Mouse (Mus musculus) cortical plate, adult 2 months (tissue): ENCODE results near the gene Reep3. TPM values are rescaled to one million over a fixed set of nuclear protein-coding genes. Genes with fewer than 3 reads are reported as not detected.

ENCODE experiments used
- H3K27ac ChIP-seq: fragments of 200-500 bp; 2 replicates; pipeline ENCODE4 v1.5.1; 2012; ENCODE audit warnings: low read length, control low read depth, inconsistent platforms; ENCODE audit not compliant: insufficient read depth
- H3K4me1 ChIP-seq: fragments of 200-500 bp; 2 replicates; pipeline ENCODE4 v1.6.1; 2011; ENCODE audit warnings: low read length; ENCODE audit not compliant: control insufficient read depth, insufficient read depth
- H3K4me3 ChIP-seq: fragments of 200-500 bp; 2 replicates; pipeline ENCODE4 v1.5.1; 2011; ENCODE audit warnings: mild to moderate bottlenecking, low read length, control low read depth; ENCODE audit not compliant: insufficient read depth
- CTCF ChIP-seq: fragments of 200-500 bp; IDR thresholded peaks from 2 replicates; pipeline ENCODE4 v1.5.1; 2011; ENCODE audit warnings: mild to moderate bottlenecking, control low read depth, low read length; ENCODE audit not compliant: insufficient read depth; ENCODE audit errors: extremely low read depth
- POLR2A ChIP-seq: fragments of 200-500 bp; IDR thresholded peaks from 2 replicates; pipeline ENCODE4 v1.6.1; 2011; ENCODE audit warnings: mild to moderate bottlenecking, low read length, control low read depth; ENCODE audit not compliant: insufficient read depth; ENCODE audit errors: extremely low read depth
- polyA plus RNA-seq: library from polyadenylated mRNA; depleted of rRNA; stranded (reverse); fragments of >200 nt; gene quantifications from 2 replicates; pipeline ENCODE4 v1.2.3, GENCODE M21; 2012; rRNA removed

Reep3 gene
- polyA plus RNA-seq, 1 experiment, result 26.4 TPM

- Histone ChIP-seq H3K27ac (no peak overlapping the region), H3K4me3 (no peak overlapping the region), H3K4me1 (no peaks in the 10 kb centered on the region)
- TF ChIP-seq POLR2A (no peak), CTCF (no peak)
Observed at GRCm38 (mm10) chr10:66969581-66969980, 127.2 kb downstream of the Reep3 start.

GRCm38 (mm10) chr10:66969081-66969480, 127.7 kb downstream of the Reep3 start:
- H3K4me1 ChIP-seq, result no peaks in the 10 kb centered on the region
- H3K27ac ChIP-seq, result no peak overlapping the region
- no peak overlapping the region for H3K4me3 ChIP-seq
- TF ChIP-seq CTCF (no peak), POLR2A (no peak)

- Histone ChIP-seq H3K27ac (no peak overlapping the region), H3K4me3 (no peak overlapping the region), H3K4me1 (no peaks in the 10 kb centered on the region)
- TF ChIP-seq POLR2A, result no peak
Observed at GRCm38 (mm10) chr10:66968541-66968940, 128.2 kb downstream of the Reep3 start.

- Histone ChIP-seq H3K4me1 (no peaks in the 10 kb centered on the region), H3K27ac (no peak overlapping the region), H3K4me3 (no peak overlapping the region)
- TF ChIP-seq POLR2A, result no peak
- TF ChIP-seq CTCF, result no peak
Observed at GRCm38 (mm10) chr10:66966391-66967109, 130.2 kb downstream of the Reep3 start.

GRCm38 (mm10) chr10:66960136-66960535, 136.6 kb downstream of the Reep3 start:
- Histone ChIP-seq H3K4me1 (no peaks in the 10 kb centered on the region), H3K4me3 (no peak overlapping the region), H3K27ac (no peak overlapping the region)
- TF ChIP-seq POLR2A, result no peak
- no peak for TF ChIP-seq CTCF

Other genes with a start within 250 kb of the Reep3 start
- 31.8 and 32.4 TPM in 2 replicates for gene Jmjd1c, start 820 bp downstream of the Reep3 start, polyA plus RNA-seq
- 20.2 and 21.5 TPM in 2 replicates for gene Nrbf2, start 188.4 kb upstream of the Reep3 start, polyA plus RNA-seq